Mouse (Mus musculus) forebrain, embryonic 10.5 days (tissue): Measurements from ENCODE around the gene Hpf1. TPM values are rescaled to one million over a fixed set of nuclear protein-coding genes. Genes with fewer than 3 reads are reported as not detected.

Experiments used
- DNase-seq: peaks from one replicate; pipeline ENCODE4 v3.0.0-alpha.2; 2017; ENCODE audit warnings: low spot score; ENCODE audit errors: extremely low spot score
- H3K27ac ChIP-seq: fragments of 300-500 bp; sonication (generic); 2 replicates; pipeline ENCODE4 v1.5.1; 2016; ENCODE audit warnings: mild to moderate bottlenecking
- H3K27me3 ChIP-seq: fragments of 300-500 bp; sonication (generic); 2 replicates; pipeline ENCODE4 v1.6.1; 2016; ENCODE audit warnings: mild to moderate bottlenecking; ENCODE audit not compliant: poor library complexity, severe bottlenecking
- H3K36me3 ChIP-seq: fragments of 300-500 bp; sonication (generic); replicated peaks from 2 replicates; pipeline ENCODE4 v1.6.1; 2016; ENCODE audit warnings: mild to moderate bottlenecking, moderate library complexity
- H3K4me1 ChIP-seq: fragments of 300-500 bp; sonication (generic); 2 replicates; pipeline ENCODE4 v1.6.1; 2016
- H3K4me3 ChIP-seq: fragments of 300-500 bp; sonication (generic); 2 replicates; pipeline ENCODE4 v1.5.1; 2016; ENCODE audit warnings: mild to moderate bottlenecking, moderate library complexity
- H3K9me3 ChIP-seq: fragments of 300-500 bp; sonication (generic); 2 replicates; pipeline ENCODE4 v1.6.1; 2016; ENCODE audit warnings: mild to moderate bottlenecking, moderate library complexity
- WGBS: fragments of 180-500 bp; shearing (Covaris S2); methylation state at CpG from one replicate; pipeline ENCODE4 v1.1.7; 2016; 5-methylcytosine and 5-hydroxymethylcytosine counted together
- polyA plus RNA-seq: library from polyadenylated mRNA; unstranded; fragments of >200 nt; fragmentation: Nextera tagmentation; extraction: Ambion mirVana; gene quantifications from 2 replicates; pipeline ENCODE4 v1.2.1, GENCODE M21; 2016

The Hpf1 gene
- polyA plus RNA-seq, 1 experiment from 2014 or later, result 136 TPM

- H3K36me3 ChIP-seq, result peaks cover 20% of the 10 kb centered on the region
- DNase-seq, result no peak
- 91% methylated on average over 3 of the region's 3 CpGs for WGBS
Measured at GRCm38 (mm10) chr8:60919069-60919468, 28.9 kb downstream of the Hpf1 start.

GRCm38 (mm10) chr8:60920176-60920575 is 30.0 kb downstream of the Hpf1 start:
- peaks cover 14% of the 10 kb centered on the region for H3K36me3 ChIP-seq
- no peaks in the 10 kb centered on the region for H3K4me1 ChIP-seq
- no peaks in the 10 kb centered on the region for H3K27me3 ChIP-seq
- H3K4me3 ChIP-seq, result no peak overlapping the region
- H3K9me3 ChIP-seq, result no peaks in the 10 kb centered on the region
- no peak for DNase-seq
- H3K27ac ChIP-seq, result no peak overlapping the region
- 91% methylated on average over 4 of the region's 4 CpGs for WGBS

More at GRCm38 (mm10) chr8:60919069-60919468, 28.9 kb downstream of the Hpf1 start:
- Histone ChIP-seq H3K4me3 (no peak overlapping the region), H3K4me1 (no peaks in the 10 kb centered on the region), H3K27ac (no peak overlapping the region), H3K9me3 (no peaks in the 10 kb centered on the region), H3K27me3 (no peaks in the 10 kb centered on the region)

- no peak overlapping the region for H3K4me3 ChIP-seq
- H3K36me3 ChIP-seq, result peaks cover 33% of the 10 kb centered on the region
- H3K27ac ChIP-seq, result no peak overlapping the region
- H3K9me3 ChIP-seq, result no peaks in the 10 kb centered on the region
- H3K27me3 ChIP-seq, result no peaks in the 10 kb centered on the region
- peaks cover 19% of the 10 kb centered on the region for H3K4me1 ChIP-seq
- DNase-seq, result no peak
Measured at GRCm38 (mm10) chr8:60933617-60934016, 43.4 kb downstream of the Hpf1 start.

- no peak overlapping the region for H3K4me3 ChIP-seq
- 0 out of 2 replicates have a peak overlapping the region, but pooled peaks have one; percentile 40 for H3K27ac ChIP-seq
- peaks cover 23% of the 10 kb centered on the region for H3K36me3 ChIP-seq
- H3K9me3 ChIP-seq, result 0 out of 2 replicates have a peak, but pooled peaks cover 2% of the 10 kb centered on the region
- H3K27me3 ChIP-seq, result no peaks in the 10 kb centered on the region
- 15% methylated on average over 3 of the region's 3 CpGs for WGBS
- DNase-seq, result no peak
- H3K4me1 ChIP-seq, result peaks cover 35% of the 10 kb centered on the region
Measured at GRCm38 (mm10) chr8:60938717-60939424, 48.7 kb downstream of the Hpf1 start.

GRCm38 (mm10) chr8:60942867-60943266 is 52.6 kb downstream of the Hpf1 start:
- Histone ChIP-seq H3K9me3 (0 out of 2 replicates have a peak, but pooled peaks cover 2% of the 10 kb centered on the region), H3K36me3 (no peaks in the 10 kb centered on the region), H3K4me3 (no peak overlapping the region), H3K27ac (no peak overlapping the region), H3K4me1 (peaks cover 33% of the 10 kb centered on the region), H3K27me3 (no peaks in the 10 kb centered on the region)
- WGBS, result 93% methylated on average over 2 of the region's 2 CpGs
- no peak for DNase-seq

- no peaks in the 10 kb centered on the region for H3K36me3 ChIP-seq
- no peak for DNase-seq
- H3K9me3 ChIP-seq, result 0 out of 2 replicates have a peak, but pooled peaks cover 2% of the 10 kb centered on the region
- no peak overlapping the region for H3K27ac ChIP-seq
- no peaks in the 10 kb centered on the region for H3K27me3 ChIP-seq
- peaks cover 29% of the 10 kb centered on the region for H3K4me1 ChIP-seq
- no peak overlapping the region for H3K4me3 ChIP-seq
Measured at GRCm38 (mm10) chr8:60947503-60947902, 57.3 kb downstream of the Hpf1 start.

- 78% methylated on average over 4 of the region's 4 CpGs for WGBS
- Histone ChIP-seq H3K9me3 (no peaks in the 10 kb centered on the region), H3K4me1 (peaks cover 48% of the 10 kb centered on the region), H3K27ac (peak overlapping the region; percentile 35; the same call in 1 of the 2 replicates), H3K4me3 (no peak overlapping the region), H3K36me3 (no peaks in the 10 kb centered on the region), H3K27me3 (no peaks in the 10 kb centered on the region)
- DNase-seq, result no peak
Measured at GRCm38 (mm10) chr8:60949859-60950258, 59.6 kb downstream of the Hpf1 start.

GRCm38 (mm10) chr8:60951271-60951670 is 61.1 kb downstream of the Hpf1 start:
- Histone ChIP-seq H3K27me3 (no peaks in the 10 kb centered on the region), H3K9me3 (no peaks in the 10 kb centered on the region), H3K27ac (peak overlapping the region; percentile 59; the same call in 1 of the 2 replicates), H3K4me1 (peaks cover 52% of the 10 kb centered on the region), H3K4me3 (no peak overlapping the region), H3K36me3 (no peaks in the 10 kb centered on the region)
- no peak for DNase-seq
- 63% methylated on average over 4 of the region's 4 CpGs for WGBS

GRCm38 (mm10) chr8:60951757-60952156 is 61.5 kb downstream of the Hpf1 start:
- peaks cover 52% of the 10 kb centered on the region for H3K4me1 ChIP-seq
- H3K9me3 ChIP-seq, result no peaks in the 10 kb centered on the region
- WGBS, result 93% methylated on average over 1 of the region's 1 CpGs
- DNase-seq, result no peak
- no peak overlapping the region; the same call in 1 of the 2 replicates for H3K27ac ChIP-seq
- no peak overlapping the region for H3K4me3 ChIP-seq
- H3K36me3 ChIP-seq, result no peaks in the 10 kb centered on the region
- no peaks in the 10 kb centered on the region for H3K27me3 ChIP-seq

- Histone ChIP-seq H3K27me3 (no peaks in the 10 kb centered on the region), H3K27ac (peak overlapping the region; percentile 94), H3K9me3 (no peaks in the 10 kb centered on the region), H3K4me3 (peak overlapping the region; percentile 55), H3K4me1 (peaks cover 58% of the 10 kb centered on the region), H3K36me3 (no peaks in the 10 kb centered on the region)
- no peak for DNase-seq
- 51% methylated on average over 5 of the region's 5 CpGs for WGBS
Measured at GRCm38 (mm10) chr8:60952803-60953202, 62.6 kb downstream of the Hpf1 start.

- DNase-seq, result peak; percentile 81
- H3K36me3 ChIP-seq, result no peaks in the 10 kb centered on the region
- under 1% methylated on average over 15 of the region's 15 CpGs for WGBS
- no peaks in the 10 kb centered on the region for H3K9me3 ChIP-seq
- peak overlapping the region; percentile 94 for H3K27ac ChIP-seq
- H3K27me3 ChIP-seq, result no peaks in the 10 kb centered on the region
- peaks cover 58% of the 10 kb centered on the region for H3K4me1 ChIP-seq
- H3K4me3 ChIP-seq, result peak overlapping the region; percentile 55
Measured at GRCm38 (mm10) chr8:60954281-60955014, 64.2 kb downstream of the Hpf1 start.

- H3K27ac ChIP-seq, result no peak overlapping the region
- 90% methylated on average over 7 of the region's 7 CpGs for WGBS
Measured at GRCm38 (mm10) chr8:60956847-60957246, 66.6 kb downstream of the Hpf1 start.

More at GRCm38 (mm10) chr8:60956847-60957246, 66.6 kb downstream of the Hpf1 start:
- Histone ChIP-seq H3K4me1 (peaks cover 35% of the 10 kb centered on the region), H3K27me3 (no peaks in the 10 kb centered on the region), H3K36me3 (no peaks in the 10 kb centered on the region), H3K4me3 (no peak overlapping the region), H3K9me3 (no peaks in the 10 kb centered on the region)
- no peak for DNase-seq
